Mouse (Mus musculus) testis, postnatal 10 days (tissue): ENCODE measurements around the gene Ugt1a10.
A peak's percentile ranks its signal among the peaks of the same experiment; 100 is the strongest.
"Not testable (repeated sequence)": the region's sequence is repeated elsewhere in the genome, so short reads cannot be mapped to it uniquely, and the experiment has no call there.

Experiments
- DNase-seq: peaks from one replicate; pipeline ENCODE4 v3.0.0; 2021; ENCODE audit warnings: low spot score

Gene Ugt1a10

DNA sequence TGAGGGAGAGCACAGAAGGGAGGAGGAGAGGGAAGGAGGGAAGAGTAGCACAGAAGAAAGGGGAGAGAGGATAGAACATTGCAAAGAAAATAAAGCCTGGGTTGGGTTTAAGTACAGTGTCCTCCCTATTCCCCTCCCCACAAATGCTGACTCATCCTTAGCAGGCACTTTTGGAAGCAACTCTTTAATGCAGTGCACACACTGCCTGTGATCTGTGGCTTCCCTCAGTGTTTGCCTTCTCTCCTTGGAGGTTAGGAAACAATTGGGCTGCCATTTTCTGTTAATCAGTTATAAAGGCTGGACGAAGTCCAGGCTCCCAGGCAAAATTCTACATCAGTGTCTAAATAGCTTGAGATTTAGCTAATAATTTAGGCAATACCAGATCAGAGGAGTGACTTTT lies 85.3 kb downstream of the Ugt1a10 start:
- not testable (repeated sequence) for DNase-seq

DNA sequence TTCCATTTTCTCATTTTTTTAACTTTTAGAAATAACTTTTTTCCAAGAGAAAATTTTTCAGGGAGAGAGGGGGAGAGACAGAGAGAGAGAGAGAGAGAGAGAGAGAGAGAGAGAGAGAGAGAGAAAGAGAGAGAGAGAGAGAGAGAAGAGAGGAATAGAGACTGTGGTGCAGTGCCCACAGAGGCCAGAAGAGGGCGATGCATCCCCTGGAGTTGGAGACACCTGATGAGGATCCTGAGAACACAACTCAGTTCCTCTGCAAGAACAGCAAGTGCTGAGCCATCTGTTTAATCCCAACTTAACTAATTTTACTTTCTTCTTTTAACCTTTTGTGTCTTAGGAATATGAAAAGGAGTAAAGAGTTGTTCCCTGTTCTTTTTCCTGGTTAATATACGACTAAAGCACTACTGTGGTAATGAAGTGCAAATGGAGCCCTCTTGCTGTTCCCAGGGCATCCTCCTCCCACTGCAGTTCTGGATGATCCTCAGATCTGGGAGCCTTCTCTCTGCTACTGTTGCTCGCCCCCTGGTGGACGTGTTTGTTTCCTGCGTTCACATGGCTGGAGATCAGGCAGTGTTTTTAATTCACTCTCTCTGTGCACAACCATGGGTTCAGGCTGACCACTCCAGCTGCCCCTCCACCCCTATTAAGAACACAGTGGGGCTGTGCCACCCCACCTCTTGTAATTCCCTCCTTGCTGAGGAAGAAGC lies 88.9 kb downstream of the Ugt1a10 start:
- DNase-seq: peak; percentile 83

DNA sequence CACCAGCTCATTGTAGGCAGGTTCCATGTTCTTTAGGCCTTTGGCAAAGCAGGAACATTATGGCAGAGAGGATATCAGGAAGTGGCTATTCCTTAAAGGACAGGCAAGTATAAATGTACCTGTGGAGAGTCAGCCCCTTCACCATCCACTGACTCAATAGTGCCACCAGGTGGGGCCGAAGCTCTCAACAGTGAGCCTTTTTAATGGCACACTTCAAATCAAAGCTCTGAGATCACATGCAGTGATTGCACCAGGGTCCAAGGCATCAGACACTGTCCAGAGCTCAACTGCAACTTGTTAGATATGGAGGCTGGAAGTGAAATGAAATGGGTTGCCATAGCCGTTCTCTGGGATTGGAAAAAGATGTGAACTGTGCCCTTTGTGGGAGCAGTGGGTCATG lies 90.1 kb downstream of the Ugt1a10 start:
- DNase-seq: not testable (repeated sequence)

GRCm38 (mm10) chr1:88150133-88150532 lies 94.9 kb downstream of the Ugt1a10 start:
- DNase-seq: not testable (repeated sequence)

DNA sequence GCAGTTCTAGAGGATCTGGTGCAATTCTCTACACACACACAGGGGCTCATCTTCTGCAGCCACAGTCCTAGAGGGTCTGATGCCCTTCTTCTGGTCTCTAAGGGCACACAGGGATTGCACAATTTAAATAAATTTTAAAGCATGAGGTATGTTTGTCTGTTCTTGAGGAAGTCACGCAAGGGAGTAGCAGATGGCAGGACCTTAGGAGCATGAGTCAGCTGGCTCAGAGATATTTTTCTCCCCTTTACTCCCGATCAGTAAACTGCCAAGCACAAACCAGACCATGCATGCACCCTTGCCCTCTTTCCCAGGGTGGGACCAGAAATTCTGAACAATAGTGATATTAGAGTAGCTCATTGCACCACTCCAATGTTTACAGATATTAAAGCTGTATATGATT lies 103.2 kb downstream of the Ugt1a10 start:
- DNase-seq: no peak

GRCm38 (mm10) chr1:88165711-88166110 lies 110.5 kb downstream of the Ugt1a10 start, which contains the start of gene Ugt1a5:
TSS of gene Ugt1a5 (plus strand) at chr1:88166012.
- DNase-seq: no peak

DNA sequence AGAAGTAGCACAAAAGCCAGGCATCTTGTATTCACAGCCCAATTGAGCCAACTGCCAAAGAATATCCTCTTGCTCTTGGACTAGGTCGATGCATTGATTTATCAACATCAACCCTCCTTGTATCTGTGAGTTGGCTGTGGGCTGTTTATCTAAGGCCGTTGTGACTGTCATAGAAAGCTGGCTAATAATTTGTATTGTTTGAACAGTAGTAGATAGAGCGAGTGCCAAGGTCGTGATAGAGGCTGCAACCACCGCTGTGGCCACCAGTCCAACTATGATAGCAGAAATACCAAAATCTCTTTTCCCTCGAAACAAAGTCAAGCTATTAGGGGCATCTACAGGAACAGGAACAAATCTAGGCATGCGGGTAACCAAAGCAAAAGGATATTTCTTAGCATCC lies 117.0 kb downstream of the Ugt1a10 start:
- not testable (repeated sequence) for DNase-seq

GRCm38 (mm10) chr1:88179657-88180056 lies 124.5 kb downstream of the Ugt1a10 start:
- no peak for DNase-seq

DNA sequence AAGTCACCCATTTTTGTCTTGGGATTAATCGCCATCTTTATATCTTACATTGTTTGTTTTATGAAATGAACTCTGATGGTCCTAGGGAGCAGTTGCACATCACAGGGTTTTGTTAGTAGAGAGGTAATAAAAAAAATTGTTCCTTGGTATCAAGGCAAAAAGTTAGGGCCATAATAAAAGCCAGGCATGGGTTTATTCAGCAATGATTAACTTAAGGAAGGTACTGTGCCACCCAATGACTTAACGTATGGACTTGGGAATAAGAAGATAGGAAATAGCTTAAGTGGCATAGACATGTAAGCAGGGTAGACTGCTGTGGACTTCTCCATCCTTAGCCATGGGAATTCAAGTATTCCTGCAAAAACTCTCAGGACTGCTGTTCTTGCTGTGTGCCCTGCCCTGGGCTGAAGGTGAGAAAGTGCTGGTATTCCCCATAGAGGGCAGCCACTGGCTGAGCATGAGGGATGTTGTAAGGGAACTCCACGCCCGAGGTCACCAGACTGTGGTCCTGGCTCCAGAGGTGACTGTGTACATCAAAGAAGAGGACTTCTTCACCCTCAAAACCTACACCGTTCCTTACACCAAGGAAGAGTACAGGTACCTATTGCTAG lies 131.2 kb downstream of the Ugt1a10 start:
- no peak for DNase-seq

GRCm38 (mm10) chr1:88192136-88192535 lies 136.9 kb downstream of the Ugt1a10 start:
- no peak for DNase-seq

DNA sequence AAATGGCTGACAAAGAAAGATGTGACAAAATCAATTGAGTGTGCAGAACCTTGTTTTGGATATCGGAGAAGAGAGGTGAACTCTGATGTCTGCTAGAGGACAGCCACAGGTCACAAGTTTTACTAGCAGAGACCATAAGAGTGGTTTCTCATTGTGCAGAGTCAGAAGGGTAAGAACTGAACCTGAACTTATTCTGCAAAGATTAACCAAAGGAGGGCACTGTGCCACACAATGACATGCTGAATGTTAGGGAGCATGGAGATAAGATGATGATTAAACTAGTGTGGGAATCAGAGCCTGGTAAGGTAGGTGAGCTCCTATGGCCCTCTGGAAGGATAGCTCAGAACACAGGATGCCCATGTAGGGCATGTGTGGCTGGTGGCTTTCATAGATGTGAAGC lies 140.5 kb downstream of the Ugt1a10 start:
- DNase-seq: no peak

DNA sequence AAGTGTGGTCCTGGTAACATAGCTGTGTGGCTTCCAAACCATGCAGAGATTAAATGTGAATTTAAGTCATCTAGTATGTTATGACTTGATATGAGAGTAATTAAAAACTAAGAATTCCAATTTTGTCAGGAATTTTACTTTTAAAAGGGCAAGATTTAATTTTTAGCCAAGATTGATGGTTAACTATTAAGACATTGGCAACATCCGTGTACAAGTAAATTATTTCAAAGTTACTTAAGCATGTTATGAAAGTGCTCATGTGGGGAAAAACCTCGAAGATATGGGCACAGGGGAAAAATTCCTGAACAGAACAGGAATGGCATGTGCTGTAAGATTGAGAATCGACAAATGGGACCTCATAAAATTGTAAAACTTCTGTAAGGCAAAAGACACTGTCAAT lies 142.3 kb downstream of the Ugt1a10 start:
- DNase-seq: no peak

DNA sequence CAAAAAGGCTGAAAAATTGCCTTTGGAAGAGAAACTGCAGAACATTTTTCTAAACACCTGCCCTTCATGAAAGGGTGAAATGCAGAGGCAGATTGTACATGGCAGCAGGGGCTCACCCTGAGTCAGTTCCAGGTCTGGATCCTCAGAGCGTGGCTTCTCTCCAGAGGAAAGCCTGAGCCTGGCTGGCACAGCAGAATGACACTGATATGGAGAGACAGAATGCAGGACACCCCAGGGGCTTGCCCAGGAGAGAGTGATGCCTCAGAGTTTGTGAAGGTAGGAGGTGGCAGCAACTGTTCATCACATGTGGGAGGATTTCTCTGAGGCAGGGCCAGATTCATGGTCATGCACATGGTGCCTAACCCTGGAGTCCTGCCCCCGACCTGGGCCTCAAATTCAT lies 144.8 kb downstream of the Ugt1a10 start:
- no peak for DNase-seq

- no peak for DNase-seq
These were observed 145.3 kb downstream of the Ugt1a10 start, which contains the start of gene Ugt1a2 for GRCm38 (mm10) chr1:88200456-88200855. TSS of gene Ugt1a2 (plus strand) at chr1:88200601.

- peak; percentile 77 for DNase-seq
These were observed 150.2 kb downstream of the Ugt1a10 start, which contains the start of gene Dnajb3 for GRCm38 (mm10) chr1:88205294-88205922. TSS of gene Dnajb3 (minus strand) at chr1:88205782.

GRCm38 (mm10) chr1:88206843-88207479 lies 151.8 kb downstream of the Ugt1a10 start:
- no peak for DNase-seq

DNA sequence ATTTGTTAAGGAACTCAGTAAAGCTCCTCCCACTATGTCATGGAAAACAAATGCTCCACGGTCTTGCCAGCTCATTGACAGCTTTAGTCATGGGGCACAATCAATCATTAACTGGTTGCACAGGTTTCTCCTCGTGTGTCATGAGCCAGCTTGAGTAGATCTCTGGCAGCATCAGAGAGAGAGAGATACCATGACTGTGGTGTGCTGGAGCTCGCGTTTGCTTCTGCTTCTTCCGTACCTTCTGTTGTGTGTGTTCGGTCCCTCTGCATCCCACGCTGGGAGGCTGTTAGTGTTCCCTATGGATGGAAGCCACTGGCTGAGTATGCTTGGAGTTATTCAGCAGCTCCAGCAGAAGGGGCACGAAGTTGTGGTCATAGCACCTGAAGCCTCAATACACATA lies 156.6 kb downstream of the Ugt1a10 start, which contains the start of gene Ugt1a1:
Ugt1a1 (plus strand) TSS at position 148 of the 400 bp plus-strand sequence.
- DNase-seq: peak; percentile 49

DNA sequence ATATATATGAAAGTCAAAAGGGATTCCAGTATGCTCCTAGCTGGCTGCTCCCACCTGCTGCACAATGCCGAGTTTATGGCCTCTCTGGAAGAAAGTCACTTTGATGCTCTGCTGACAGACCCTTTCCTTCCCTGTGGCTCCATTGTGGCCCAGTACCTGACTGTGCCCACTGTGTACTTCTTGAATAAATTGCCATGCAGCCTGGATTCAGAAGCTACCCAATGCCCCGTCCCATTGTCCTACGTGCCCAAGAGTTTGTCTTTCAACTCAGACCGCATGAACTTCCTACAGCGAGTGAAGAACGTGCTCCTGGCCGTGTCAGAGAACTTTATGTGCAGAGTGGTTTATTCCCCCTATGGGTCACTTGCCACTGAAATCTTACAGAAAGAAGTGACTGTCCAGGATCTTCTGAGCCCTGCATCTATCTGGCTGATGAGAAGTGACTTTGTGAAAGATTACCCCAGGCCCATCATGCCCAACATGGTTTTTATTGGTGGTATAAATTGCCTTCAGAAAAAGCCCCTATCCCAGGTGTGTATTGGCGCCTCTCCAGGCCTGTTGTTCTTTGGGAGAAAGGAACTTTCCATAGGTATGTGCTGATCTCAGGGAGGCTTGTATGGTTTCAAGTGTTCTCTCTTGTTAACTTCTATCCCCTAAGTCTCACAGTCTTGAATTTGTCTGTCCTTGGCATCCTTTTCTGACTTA lies 157.3 kb downstream of the Ugt1a10 start:
- DNase-seq: peak; percentile 65

- DNase-seq: no peak
These were observed 157.9 kb downstream of the Ugt1a10 start for GRCm38 (mm10) chr1:88213061-88213460.

- DNase-seq: peak; percentile 54
These were observed 158.7 kb downstream of the Ugt1a10 start for GRCm38 (mm10) chr1:88213766-88214461.

DNA sequence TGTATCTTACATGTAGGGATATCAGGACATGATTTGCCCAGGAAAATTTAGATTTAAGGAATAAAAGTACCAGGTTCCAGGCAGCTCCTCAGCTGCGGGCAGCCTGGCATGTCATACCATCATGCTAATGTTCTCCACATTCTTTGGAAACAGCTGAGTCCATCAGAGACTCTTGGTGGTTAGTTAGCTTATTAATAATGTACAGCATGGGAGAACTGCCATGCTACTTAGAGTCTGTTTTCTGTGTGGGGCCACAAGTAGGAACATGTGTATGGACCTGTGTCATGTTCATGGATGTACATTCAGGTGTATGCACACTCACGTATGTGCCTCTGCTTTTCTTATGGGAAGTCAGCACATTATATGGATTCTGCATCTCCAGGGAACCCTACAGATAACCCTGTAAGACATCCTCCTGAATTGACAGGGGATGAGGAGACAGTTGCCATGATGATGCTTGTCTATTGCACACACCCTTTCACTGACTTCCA lies 159.3 kb downstream of the Ugt1a10 start:
- DNase-seq: no peak
